In the genomic region with DNA sequence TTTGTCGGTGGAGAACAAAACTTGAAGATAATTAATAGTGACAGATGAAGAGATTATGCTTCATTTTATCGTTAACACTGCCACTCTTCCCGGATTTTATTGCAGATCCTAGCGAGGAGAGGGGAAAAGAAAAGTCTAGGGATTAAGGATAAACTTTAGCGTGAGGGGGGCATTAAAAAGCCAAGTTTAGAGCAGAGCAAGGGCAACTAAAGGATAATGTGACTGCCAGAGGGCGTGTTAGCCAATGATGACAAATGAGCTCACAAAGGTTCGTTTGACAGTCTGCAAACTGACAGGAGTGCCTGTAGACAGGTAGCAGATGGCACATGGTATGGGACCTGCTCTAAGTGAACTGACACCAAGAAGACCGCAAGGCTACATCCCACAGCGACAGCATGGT, we compare ENCODE assay signal across 23 mouse cellular contexts. TPM values are rescaled to one million over a fixed set of nuclear protein-coding genes. Genes with fewer than 3 reads are reported as not detected.
"Had no signal": no experiment of that assay in that cellular context is flagged by ENCODE, and none has a peak within 500 bp of the region (broad histone marks: within the 10 kb centered on the region; RNA-seq: fewer than 3 reads in every experiment).

No protein-coding gene starts in this region.

- H3K27me3 ChIP-seq: limb, embryonic 12.5 days; limb, embryonic 15.5 days; liver, embryonic 12.5 days; liver, embryonic 15.5 days had no signal

- H3K4me2 ChIP-seq: limb, embryonic 12.5 days; limb, embryonic 15.5 days; liver, embryonic 12.5 days; liver, embryonic 15.5 days; neural tube, embryonic 13.5 days had no signal

- H3K27ac ChIP-seq: kidney, postnatal 0 days; limb, embryonic 12.5 days; limb, embryonic 15.5 days; liver, embryonic 12.5 days; liver, embryonic 15.5 days; macrophage; neural tube, embryonic 13.5 days; stomach, postnatal 0 days had no signal

- H3K36me3 ChIP-seq: limb, embryonic 12.5 days; limb, embryonic 15.5 days; liver, embryonic 12.5 days; liver, embryonic 15.5 days; neural tube, embryonic 13.5 days had no signal

- H3K9ac ChIP-seq: limb, embryonic 12.5 days; limb, embryonic 15.5 days; liver, embryonic 12.5 days; liver, embryonic 15.5 days; neural tube, embryonic 13.5 days had no signal

- H3K4me3 ChIP-seq: limb, embryonic 12.5 days; limb, embryonic 15.5 days; liver, embryonic 12.5 days; liver, embryonic 15.5 days; myocyte; neural tube, embryonic 13.5 days had no signal

- ATAC-seq: intestine, postnatal 0 days; liver, embryonic 12.5 days had no signal

- H3K9me3 ChIP-seq: limb, embryonic 12.5 days; limb, embryonic 15.5 days; liver, embryonic 12.5 days; liver, embryonic 15.5 days; neural tube, embryonic 13.5 days had no signal

- H3K4me1 ChIP-seq: limb, embryonic 12.5 days; limb, embryonic 15.5 days; liver, embryonic 12.5 days; liver, embryonic 15.5 days; neural tube, embryonic 13.5 days had no signal

- DNase-seq: kidney, adult 2 months; kidney, postnatal 36 days; layer of hippocampus, postnatal 36 days; left cerebral cortex, postnatal 4 days; lung, adult 18-20 months; midbrain, embryonic 14.5 days; right cerebral cortex, adult 18-20 months; right cerebral cortex, postnatal 14 days; right cerebral cortex, postnatal 4 days; thymus, adult 2 months; thymus, postnatal 14 days; thymus, postnatal 4 days had no signal

RNA-seq across cellular contexts. Expression of a gene that starts 36.9 kb away (rescaled TPM):
- total RNA-seq: monocyte, adult 5-6 weeks had no signal
- polyA plus RNA-seq: macrophage, myocyte had no signal
